Mouse (Mus musculus) 3134 (cell line): ENCODE measurements at regions not wholly inside any gene's neighbourhood (a gene's known extent, or its start where the extent isn't known, plus 50 kb on each side); places are given as distances from the start of the nearest gene placed in this dataset.

ENCODE experiments used
- DNase-seq: peaks from one replicate; pipeline ENCODE4 v3.0.0-alpha.2; 2011; ENCODE audit warnings: low spot score; ENCODE audit not compliant: insufficient read length; ENCODE audit errors: extremely low read depth

DNA sequence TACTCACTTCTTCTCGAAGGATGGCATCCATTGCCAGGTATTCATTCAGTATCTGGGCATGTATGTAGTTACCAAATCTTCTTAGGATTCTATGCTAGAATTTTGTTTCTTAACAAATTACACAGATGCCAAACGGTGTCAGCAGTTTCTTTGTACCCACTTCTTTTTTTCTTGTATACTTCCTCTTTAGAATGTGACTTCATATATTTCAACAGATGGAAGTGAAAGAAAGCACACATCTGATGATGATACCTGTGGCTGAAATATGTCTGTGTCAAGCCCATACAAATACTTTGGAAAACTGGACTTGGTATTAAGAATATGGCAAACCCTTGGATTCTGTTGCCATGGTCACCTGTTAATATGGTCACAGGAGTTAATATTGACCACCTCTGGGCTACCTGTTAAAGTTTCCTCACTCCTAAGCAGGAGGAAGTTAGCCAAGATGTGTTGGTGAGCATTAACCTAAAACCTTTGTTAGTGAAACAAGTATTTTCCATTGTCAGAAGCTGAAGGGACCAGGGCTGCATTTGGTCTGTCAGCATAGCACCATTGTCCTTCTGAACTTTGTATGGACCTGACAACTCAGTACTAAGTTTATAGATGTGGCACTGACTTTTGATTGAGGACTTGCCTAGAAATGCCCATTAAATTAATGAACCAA is 269.8 kb upstream of the Tbl1xr1 start:
- no peak for DNase-seq

DNA sequence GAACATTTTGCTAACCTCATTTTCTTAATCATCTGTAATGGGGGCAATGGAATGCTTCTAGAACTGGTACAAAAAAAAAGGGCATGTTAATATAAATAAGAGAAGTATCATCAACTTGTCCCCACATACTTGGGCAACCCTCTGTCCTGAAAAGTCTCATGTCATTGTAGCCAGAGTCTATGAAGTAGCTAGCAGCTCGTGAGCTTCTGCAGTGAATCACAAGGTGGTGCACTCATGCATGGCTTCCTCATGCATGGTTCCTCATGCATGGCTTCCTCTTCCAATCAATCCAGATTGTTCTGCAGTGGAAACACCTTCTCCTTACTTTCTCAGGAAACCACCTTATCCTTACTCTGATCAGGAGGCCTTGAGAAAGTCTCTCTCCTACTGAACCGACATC is 267.9 kb upstream of the Tbl1xr1 start:
- no peak for DNase-seq

DNA sequence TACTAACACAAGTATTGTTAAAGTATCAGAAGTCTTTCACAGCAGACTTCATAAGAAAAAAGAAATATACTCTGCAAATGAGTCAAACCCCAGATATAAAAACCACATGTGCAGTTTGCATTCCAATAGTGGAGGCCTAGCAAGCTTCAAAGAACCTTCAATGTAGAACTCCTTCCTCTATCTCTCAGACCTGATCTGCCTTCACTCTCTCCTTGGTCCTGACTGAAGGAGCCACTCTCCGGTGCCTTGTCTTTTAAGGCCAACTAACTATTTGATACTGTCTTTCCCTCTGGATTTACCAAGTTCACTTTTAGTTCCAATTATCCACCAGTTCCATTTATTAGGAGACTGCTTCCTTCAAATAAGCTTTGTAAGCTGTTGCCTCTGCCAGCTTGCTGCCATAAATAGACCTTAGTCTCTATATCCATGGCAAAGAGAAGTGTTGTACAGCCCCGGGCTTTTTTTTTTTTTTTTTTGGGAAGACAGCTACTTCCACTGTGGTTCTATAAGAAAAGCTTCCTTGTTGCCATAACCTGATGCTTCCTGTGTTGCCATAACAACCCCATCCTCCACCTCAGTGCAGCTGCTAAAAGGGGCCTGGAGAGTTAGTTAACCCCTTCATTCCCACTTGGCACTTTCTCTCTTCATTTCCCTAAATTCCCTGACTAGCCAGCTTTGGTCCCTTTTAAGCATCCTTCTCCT is 266.5 kb upstream of the Tbl1xr1 start:
- no peak for DNase-seq

- no peak for DNase-seq
Observed at GRCm38 (mm10) chr3:21813401-21813800, 263.1 kb upstream of the Tbl1xr1 start.

- DNase-seq = no peak
Observed at GRCm38 (mm10) chr3:21816968-21817858, 259.2 kb upstream of the Tbl1xr1 start.

- DNase-seq = no peak
Observed at GRCm38 (mm10) chr3:21819030-21819429, 257.4 kb upstream of the Tbl1xr1 start.

GRCm38 (mm10) chr3:21820051-21820598 is 256.3 kb upstream of the Tbl1xr1 start:
- peak; percentile 71 for DNase-seq

DNA sequence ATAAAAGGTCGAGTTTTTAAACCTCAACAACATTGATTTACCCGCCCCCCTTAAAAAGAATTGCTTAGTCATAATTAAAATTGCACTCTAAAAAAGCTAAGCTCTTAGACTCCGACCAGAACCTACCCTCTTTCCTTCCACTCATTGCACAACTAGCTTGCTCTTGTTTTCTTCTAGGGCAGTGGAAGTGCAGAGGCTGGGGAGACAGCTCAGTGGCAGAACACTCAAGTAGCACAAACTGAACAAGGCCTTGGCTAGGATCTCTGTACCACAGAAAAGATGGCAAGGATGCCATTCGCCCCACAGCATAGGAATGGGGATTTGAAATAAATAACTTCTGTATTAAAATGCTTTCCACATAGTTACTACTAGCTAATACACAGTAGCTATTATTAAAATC is 253.8 kb upstream of the Tbl1xr1 start:
- peak; percentile 51 for DNase-seq

DNA sequence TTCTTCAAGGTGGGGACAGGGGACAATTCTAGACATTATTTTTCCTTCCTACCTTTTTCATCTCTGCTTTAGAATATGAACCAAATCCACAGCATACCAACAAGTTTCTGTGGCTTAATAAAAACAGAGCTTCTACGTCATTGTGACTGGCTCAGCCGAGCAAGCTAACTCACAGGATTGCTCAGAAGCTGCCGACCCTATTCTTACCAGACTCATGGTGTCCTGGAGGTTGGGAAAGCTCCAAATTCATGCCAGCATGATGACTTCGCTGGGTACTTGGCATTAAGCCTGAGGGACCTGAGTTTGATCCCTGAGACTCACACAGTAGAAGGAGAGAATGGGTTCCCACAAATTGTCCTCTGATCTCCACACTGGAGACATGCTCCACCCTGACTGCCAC is 253.1 kb upstream of the Tbl1xr1 start:
- peak; percentile 56 for DNase-seq

DNA sequence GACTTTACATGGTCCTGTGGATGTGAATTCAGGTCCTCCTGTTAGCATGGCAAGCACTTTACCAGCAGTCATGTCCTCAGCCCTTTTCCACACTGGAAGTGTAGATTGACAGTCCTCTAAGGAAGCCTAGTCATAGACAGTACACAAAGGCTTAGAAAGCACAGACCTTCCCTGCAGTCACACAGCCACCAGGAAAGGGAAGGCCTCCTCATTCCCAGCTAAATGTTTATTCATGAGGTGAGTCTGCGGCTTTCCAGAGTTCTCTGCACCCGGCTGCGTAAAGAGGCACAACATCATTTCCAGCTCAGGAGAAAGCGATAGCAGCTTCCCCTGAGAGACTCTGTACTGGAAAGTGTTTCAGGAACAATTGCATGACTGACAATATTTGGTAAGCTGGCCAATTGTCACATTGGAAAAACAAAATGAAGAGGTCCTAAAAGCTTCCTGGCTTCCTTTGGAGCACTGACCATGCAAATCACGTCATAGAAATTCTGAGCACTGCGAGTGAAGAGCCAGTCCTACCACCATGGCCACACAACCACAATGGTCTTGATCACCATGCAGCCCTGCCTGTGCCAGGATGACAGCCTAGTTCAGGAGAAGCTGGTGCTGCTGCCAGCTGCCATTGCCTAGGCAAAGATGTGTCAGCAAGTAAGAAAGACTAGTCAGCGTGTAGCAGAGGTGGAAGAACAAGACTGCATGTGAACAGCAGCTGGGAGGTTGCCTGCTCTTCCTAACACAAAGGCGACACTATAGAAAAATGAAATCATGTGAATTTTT is 252.2 kb upstream of the Tbl1xr1 start:
- DNase-seq = peak; percentile 47

DNA sequence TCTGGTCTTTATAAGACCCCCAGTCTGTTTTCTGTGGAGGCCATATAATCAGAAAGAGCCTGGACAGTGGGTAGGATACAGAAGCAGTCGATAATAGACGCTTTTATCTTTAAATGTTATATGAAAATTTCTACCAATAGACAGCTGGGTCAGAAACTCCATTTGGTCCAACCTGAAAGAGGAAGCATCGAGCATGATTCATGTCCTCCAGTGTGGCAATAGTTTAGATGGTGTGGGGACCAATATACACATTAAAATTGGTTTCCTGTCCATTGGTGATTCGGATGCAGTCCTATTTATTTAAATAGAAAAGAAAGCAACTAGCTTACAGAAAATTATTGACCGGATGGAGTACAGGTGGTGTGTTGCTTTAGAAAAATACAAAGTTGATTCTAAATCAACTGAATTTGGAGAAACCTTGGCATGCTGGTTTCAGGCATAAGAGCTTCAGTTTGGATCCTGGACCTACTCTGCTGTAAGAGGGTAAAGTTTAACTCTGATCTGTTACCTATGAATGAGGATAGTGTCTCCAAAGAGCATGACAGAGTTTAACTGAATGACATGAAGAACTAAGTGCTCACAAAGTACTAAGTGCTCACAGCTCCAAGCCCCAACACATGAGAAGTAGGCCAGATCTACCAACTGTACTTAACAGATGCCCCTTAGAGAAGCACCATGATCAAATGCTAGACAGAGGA is 251.4 kb upstream of the Tbl1xr1 start:
- no peak for DNase-seq

DNA sequence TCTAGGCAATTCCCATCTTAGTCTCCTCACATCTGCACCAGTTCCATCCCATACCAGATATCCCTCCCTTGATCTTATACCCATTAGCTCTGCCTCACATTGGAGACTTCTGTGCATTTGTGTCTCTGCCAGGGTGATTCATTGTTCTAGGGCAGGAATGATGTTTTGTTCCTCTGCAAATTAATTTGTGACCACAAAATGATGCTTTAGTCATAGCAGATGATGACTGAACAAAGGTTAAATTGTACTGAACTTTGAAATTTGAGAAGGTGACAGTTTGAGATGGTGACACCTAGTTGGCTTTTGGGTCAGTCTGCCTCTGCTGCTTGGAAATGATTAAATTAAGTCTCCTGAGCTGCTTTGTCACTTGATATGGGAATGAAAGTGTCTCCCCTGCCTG is 248.8 kb upstream of the Tbl1xr1 start:
- peak; percentile 62 for DNase-seq

DNA sequence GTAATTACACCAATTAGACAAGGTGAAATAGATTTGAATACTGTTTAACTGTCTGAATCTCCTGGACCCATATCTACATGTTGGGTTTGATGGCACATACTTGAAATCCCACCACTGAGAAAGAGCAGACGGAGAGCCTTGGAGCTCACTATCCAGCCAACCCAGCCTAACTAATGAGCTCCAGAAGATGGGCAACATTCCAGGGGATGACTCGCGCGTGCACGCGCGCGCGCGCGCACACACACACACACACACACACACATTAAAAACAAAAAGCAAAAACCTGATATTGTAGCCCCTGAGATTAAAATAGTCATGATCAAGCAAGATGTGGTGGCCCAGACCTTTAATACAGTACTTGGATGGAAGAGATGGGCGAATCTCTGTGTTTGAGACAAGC is 243.3 kb upstream of the Tbl1xr1 start:
- DNase-seq = no peak

DNA sequence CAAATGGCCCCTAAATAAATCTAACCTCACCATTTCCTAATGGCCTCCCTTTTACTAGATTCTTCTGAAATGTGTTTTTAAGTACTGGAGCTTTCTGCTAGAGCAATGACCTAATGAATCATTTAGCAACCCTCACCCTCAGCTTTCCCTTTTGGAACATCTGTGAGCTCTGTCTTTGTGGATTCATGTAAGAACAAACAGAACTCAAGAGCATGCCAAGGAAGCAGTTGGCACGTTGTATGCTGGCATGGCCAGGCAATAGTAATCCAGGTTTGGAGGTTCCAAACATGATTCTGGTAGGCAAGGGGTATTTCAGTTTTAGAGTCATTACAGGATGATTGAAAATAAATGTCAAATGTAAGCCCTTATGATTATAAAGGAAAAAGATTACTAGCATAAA is 240.9 kb upstream of the Tbl1xr1 start:
- no peak for DNase-seq

DNA sequence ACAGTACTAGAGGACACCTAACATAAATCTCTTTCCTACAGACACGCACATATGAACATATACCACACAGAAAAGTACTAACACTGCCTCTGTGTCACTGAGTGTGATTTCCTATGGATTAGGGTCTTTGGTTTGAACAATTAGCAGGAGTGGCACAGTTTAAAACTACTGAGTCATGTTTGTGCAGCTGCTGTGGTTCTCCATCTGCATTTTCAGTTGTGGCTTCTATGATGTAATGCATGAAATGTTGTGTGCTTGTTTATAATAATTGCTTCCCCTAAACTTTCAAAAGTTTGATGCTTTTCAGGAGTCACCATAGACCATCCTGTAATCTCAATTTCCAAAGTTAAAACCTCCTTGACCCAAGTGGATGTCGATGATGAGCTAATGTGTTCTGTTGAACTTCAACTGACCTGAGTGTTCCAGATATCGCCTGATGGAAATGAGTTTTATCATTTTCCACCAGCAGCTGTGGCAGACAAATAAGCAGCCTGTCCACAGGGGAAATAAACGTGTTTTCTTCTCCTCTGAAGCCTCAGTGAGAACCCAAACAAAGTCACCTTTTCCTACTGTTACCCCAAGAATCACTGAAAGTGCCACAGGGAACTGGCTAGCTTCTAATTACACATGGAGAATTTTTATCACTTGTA is 239.0 kb upstream of the Tbl1xr1 start:
- no peak for DNase-seq

DNA sequence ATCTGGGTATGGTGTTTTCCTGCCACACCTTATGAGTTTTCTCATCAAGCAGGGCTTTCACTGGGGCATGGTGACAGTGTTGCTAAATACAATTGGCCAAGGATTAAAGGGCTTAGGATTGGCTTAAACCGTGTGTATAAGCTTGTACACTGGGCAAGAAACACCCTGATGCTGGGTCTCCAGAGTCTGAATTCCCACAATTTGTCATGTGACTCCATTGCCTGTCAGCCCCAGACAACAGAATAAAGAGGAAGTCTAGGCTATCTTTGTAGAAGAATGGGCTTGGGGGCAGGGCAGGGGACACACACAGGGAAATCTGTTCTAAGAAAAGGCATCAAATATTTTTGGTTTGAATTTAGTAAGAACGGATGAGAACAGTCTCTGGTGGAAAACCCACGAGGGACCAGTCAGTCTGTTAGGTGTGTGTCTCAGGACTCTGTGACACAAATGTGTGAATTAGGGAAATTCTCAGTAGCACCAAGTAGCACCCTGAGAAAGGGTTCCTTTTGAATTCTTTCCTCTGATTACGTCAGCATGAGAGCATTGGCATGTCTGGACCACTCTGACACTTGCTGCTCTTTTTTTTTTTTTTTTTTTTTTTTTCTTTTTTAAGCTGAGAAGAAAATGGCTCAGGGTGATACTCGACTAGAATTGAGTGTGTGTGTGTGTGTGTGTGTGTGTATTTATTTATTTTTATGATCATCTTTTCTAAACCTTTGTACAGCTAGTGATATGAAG is 235.5 kb upstream of the Tbl1xr1 start:
- DNase-seq = no peak

DNA sequence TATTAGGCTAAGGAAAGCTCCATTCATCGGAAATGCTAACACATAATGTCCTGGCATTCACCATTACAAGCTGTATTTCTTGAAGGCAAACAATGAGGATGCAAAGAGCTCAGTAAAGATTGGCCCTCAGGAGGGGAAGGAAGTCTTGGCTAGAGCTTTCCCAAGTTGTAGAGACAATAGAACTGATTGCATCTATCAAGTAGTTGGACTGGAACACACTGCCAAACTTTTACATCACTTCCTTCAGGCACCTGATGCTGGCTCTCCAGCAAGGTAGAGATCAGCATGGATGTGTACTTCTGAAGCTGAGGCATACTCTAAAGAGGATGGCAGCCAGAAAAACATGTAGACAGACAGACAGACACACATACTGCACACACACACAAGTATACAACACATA is 234.9 kb upstream of the Tbl1xr1 start:
- DNase-seq = no peak

DNA sequence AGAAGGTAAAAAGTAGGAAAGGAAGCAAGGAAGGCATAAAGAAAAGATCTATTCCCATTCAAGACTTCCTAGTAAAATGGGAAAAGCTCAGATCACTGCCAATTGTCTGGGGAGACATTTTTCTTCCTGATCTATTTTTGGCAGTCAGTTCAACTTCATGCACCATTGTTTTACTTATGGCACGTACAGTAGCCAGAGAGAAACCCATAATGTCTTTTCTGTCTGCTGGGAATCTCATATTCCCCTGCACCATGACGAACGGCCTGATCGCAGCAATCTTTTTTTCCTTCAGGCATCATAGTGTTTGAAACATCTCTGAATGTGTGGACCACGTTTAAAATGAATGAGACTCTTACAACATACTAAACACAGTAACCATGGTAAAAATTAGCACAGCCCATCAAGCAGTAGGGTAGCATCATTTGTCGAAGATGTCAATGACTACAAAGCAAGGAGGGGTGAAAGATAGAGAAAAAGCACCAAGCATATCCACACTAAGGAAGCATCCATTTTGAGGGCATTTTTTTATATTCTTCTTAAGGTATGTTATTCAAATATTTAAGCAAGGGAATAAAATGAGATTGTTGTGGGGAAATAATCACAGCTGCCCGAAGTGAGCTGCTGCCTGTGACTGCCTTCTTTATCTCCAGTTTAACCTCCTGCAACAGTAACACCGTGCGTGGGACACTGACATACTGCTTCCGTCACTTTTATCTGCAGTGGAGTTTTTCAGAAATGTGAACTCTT is 233.7 kb upstream of the Tbl1xr1 start:
- DNase-seq = no peak
